Mouse (Mus musculus) T-helper 17 cell (primary cell): ENCODE measurements around the gene Nob1.

Experiments used
- in situ Hi-C, 2 experiments: fragments of 300-600 bp; cut with MboI, MseI; formaldehyde crosslinking; loops; 1 replicate in 1 of 2; 2 replicates in 1 of 2; pipeline ENCODE4 v1.15.1; 2025; ENCODE audit warnings: high pct_unique_total_duplicates in 2 of 2

Nob1 gene

DNA sequence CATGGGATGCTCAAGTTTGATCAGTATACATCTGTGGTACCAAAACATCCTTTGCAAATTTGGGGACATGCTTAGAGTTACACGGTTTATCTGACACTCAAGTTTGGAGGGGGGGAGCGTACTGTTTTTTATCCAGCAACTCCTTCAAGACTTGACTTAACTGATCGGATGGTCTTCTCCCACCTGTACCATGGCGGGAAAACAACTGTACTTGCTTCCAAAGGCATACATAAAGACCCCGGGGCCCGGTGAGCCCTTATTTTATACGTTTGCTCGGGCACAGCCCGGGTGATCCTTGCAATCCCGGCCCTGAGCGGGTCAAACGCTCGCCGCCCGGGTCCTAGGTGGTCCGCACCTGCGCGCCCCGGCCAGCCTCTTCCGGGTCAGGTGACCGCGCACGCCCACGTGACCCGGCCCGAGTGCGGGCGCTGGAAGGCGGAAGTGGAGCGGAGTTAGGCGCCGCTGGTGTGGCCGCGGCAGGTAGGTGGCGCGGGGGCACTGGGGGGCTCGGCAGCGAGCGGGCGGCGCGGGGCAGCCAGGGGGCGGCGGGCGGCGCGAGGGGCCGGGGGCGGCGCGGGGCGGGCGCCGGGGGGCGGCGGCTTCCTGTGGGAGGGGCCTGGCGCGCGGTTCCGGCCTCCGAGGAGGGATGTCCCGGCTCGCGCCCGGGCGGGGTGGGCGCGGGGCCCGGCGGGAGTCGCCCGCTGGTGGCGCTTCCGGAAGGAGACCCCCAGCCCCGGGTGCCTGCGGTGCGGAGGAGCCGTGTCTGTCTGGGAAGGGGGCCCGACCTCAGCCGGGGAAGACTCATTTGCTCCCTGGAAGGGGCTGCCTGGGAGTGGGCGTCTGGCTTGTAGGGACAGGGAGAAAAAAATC lies 11.3 kb upstream of the Nob1 start, which contains the start of gene Wwp2:
Gene Wwp2 (plus strand): TSS at position 404 of the 870 bp plus-strand sequence.
- in situ Hi-C loops, result no loop called here

DNA sequence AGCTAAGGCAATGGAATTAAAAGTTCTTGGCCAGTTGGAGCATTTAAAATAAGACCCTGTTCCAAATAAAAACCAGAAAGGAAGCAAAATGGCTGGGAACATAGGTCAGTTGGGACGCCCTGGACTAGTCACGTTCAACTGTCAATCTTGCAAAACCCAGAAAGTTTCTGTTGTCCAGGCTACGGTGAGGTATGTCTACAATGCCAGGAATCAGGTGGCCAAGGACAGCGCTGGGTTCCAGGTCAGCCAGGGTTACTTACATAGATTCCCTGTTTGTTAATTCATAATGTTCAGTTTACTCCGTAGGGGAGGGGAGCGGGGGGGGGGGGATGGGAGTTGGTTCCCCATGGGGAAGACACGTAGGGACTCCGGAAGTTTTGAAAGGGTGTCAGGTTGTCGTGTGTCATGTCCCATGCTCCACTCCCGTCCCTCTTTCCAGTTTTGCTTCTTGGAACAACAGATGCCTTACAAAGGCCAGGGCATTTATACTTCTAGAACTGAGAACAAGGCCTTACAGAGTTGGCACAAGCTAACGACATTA lies 10.6 kb upstream of the Nob1 start:
- in situ Hi-C loops, result no loop called here

GRCm38 (mm10) chr8:107430821-107431220 lies 6.0 kb upstream of the Nob1 start:
- in situ Hi-C loops, result no loop called here

GRCm38 (mm10) chr8:107425230-107425597 lies 363 bp upstream of the Nob1 start:
- in situ Hi-C loops, result no loop called here

GRCm38 (mm10) chr8:107424176-107424575 lies 675 bp downstream of the Nob1 start:
- in situ Hi-C loops, result no loop called here

- in situ Hi-C loops, result no loop called here
Observed at GRCm38 (mm10) chr8:107417001-107417400, 7.8 kb downstream of the Nob1 start.

- in situ Hi-C loops, result no loop called here
Observed at GRCm38 (mm10) chr8:107413881-107414280, 11.0 kb downstream of the Nob1 start.

GRCm38 (mm10) chr8:107412552-107412951 lies 12.3 kb downstream of the Nob1 start:
- in situ Hi-C loops, result no loop called here

DNA sequence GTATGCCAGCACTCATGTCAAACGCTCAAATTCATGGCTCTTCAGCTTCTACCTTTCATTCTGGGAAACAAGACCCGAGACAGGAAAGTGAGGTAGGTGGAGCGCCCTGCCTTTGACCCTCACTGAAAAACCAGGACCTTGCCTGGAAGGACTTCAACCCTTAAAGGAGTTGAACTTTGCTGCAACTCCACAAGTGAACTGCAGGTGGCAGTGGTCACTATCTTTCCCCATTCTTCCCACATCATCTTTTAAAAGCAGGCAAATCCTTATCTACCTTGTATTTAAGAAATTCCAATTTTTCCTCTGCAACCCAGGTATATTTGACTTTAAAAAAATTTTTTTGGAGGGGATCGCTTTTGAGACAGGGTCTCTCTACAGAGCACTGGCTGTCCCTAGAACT lies 13.5 kb downstream of the Nob1 start:
- in situ Hi-C loops, result no loop called here

- in situ Hi-C loops, result no loop called here
Observed at GRCm38 (mm10) chr8:107405935-107406334, 18.9 kb downstream of the Nob1 start.

GRCm38 (mm10) chr8:107404057-107404456 lies 20.8 kb downstream of the Nob1 start:
- in situ Hi-C loops, result no loop called here

GRCm38 (mm10) chr8:107403038-107403781 lies 21.6 kb downstream of the Nob1 start, which contains the start of gene Nqo1:
TSS of gene Nqo1 (minus strand) at chr8:107403206.
- in situ Hi-C loops, result no loop called here

- in situ Hi-C loops, result no loop called here
Observed at GRCm38 (mm10) chr8:107401866-107402265, 23.0 kb downstream of the Nob1 start.

DNA sequence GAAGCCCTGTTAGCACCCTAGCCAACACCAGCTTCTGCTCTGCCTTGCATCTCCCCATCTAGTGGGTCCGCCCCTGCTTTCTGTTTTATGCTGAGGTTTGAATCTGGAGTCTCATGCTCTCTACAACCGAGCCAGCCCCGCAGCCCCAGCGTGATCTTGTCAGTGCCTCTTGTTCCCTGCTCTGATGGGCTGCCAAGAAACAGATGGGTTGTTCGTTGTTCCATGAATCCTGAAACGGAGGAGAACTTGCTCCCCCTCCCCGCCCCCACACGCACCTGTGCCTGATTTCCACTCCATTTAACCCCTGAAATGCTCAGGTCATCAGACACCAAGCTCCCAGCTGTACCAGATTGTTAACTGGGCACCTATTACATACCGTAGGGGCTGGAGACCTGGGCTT lies 25.4 kb downstream of the Nob1 start:
- in situ Hi-C loops, result no loop called here

DNA sequence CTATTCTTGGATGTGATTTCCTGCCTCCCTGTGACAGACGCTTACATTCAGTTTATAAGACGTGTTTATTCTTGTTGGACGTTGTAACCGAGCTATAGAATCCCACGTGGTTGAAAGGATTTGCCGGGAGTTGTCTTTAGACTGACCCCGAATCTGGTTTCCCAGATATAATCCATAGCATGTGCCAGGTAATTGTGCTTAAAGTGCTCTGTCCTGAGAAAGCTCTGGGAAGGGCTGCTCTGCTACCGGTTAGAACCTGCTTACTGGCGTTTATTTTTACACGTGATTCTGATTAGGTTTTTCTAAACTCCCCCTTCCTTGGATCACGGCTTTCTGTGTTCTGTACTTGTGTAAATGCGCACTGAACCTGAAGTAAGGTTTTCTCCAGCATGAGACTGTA lies 27.2 kb downstream of the Nob1 start:
- in situ Hi-C loops, result no loop called here

DNA sequence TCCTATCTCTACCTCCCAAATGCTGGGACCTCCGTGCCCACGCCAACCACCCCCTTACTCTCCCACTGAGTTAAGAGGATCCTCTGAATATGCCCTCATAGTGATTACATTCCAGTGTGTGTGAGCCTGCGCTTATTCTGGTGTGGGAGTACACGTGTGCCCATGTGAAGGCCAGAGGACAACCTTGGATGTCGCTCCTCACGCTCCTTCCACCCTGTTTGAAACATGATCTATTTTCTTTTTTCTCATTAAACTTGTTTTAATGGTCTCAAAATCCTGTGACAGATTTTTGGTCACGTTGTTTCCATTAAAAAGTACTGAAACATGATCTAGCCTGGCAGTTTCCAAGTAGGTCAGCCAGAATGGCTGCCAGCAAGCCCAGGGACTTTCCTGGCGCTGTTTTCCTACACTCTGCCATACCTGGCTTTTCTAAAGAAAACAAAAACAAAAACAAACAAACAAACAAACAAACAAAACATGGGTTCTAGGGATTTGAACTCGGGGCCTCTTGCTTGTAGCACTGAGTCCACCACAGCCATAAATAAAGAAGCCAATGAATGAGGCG lies 28.7 kb downstream of the Nob1 start:
- in situ Hi-C loops, result no loop called here

DNA sequence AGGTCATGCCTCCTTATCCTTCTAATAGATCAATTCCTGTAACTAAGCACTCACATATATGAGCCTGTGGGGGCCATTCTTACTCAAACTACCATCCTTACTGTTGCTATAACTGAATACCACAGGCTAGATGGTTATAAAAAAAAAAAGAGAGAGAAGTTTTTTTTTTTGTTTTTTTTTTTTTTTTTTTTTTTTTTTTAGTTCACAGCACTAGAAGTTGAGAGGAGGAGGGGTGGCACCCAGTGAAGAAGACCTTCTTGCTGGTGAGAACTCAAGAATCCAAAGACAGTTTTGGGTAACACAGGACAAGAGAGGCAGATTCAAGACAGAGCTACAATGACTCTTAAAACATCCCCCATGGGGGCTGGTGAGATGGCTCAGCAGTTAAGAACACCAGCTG lies 29.5 kb downstream of the Nob1 start:
- in situ Hi-C loops, result no loop called here

GRCm38 (mm10) chr8:107391136-107391516 lies 33.7 kb downstream of the Nob1 start:
- in situ Hi-C loops, result no loop called here

- in situ Hi-C loops, result no loop called here
Observed at GRCm38 (mm10) chr8:107390476-107391135, 34.2 kb downstream of the Nob1 start.

- in situ Hi-C loops, result no loop called here
Observed at GRCm38 (mm10) chr8:107389557-107389956, 35.3 kb downstream of the Nob1 start.

DNA sequence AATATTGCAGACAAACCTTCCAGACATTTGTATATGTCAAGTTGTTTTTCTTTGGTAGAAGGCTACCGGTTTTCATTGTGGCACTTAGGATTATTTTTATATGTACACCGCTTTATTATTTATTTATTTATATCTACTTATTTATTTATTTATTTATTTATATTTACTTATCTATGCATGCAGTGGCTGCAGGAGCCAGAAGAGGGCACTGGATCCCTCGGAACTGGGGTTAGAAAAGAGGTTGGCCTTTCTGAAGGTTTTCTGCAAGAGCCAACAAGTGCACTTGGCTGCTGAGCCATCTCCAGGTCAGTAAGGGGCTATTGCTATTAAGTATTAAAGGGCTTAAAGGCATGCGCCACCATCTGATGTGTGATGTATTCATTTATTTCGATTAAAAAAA lies 37.0 kb downstream of the Nob1 start:
- in situ Hi-C loops, result no loop called here

DNA sequence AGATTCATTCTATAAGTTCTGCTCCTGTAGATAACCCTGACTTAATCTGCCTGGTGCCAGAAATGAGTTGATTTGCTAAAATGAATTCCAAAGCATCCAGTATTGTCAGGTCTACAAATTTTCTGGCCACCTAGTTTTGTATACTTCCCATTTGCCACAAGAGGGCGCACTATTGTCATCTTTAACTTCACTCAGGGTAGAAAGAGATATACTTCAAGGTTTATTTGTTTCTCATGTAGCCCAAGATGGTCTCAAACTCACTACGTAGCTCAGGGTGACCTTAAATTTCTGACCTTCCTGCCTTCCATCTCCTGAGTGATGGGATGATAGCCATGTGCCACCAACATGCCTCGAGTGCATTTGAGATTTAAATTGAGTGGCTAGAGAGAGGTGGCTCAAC lies 38.2 kb downstream of the Nob1 start:
- in situ Hi-C loops, result no loop called here
